Mouse (Mus musculus): ENCODE measurements around the gene Tulp1. TPM values are rescaled to one million over a fixed set of nuclear protein-coding genes. Genes with fewer than 3 reads are reported as not detected.

Tulp1 gene
- total and polyA plus RNA-seq, 2 experiments: not detected

DNA sequence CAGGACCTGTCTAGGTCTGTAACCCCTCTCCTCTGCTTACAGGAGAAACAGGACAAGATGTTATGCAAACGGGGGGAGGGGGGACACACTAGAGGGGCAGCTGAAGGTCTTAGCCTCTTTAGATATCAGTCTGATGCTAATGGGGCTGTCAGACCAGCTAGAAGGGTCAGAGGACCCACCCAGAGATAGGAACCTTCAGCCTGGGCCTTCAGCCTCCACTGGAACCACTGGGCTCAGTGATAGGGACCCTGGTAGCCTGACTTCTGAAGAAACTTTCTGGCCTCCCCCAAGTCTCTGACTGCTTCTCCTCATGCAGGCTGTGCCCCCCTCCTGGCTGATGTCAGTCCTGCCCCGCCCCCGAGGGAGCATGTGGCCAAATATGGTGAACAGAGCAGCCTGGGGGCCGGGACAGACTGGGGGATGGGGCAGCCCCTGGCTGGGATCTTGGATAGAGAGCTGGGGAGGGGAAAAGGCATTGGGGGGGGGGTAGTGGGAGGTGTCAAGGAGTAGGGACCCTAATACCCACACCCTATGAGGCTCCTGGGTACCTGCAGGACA, 20.9 kb downstream of the Tulp1 start:
- Histone ChIP-seq H3K27ac (replicated peaks; ENCODE audit: insufficient read depth, low read depth, low read length) (no peak overlapping the region), H3K4me1 (ENCODE audit: control insufficient read depth, insufficient read depth, low read length) (peaks cover 13% of the 10 kb centered on the region), H3K79me2 (ENCODE audit: control insufficient read depth, insufficient read depth, low read length) (peaks cover 36% of the 10 kb centered on the region), H3K36me3 (ENCODE audit: control insufficient read depth, insufficient read depth, low read length) (no peaks in the 10 kb centered on the region), H3K4me3 (ENCODE audit: insufficient read depth, low read depth, low read length) (no peak overlapping the region), H3K27me3 (ENCODE audit: control insufficient read depth, insufficient read depth, low read length) (no peaks in the 10 kb centered on the region), H3K9ac (ENCODE audit: low read depth, low read length) (no peak overlapping the region)
- TF ChIP-seq POLR2A (IDR thresholded peaks at IDR 0.05; ENCODE audit: extremely low read depth, insufficient read depth, low read length) (no peak), CTCF (IDR thresholded peaks at IDR 0.05; ENCODE audit: low read depth, low read length) (no peak)
- WGBS: 79% methylated on average over 4 of the region's 4 CpGs
- DNase-seq (ENCODE audit: extremely low read depth, low read depth, low spot score): no peak

DNA sequence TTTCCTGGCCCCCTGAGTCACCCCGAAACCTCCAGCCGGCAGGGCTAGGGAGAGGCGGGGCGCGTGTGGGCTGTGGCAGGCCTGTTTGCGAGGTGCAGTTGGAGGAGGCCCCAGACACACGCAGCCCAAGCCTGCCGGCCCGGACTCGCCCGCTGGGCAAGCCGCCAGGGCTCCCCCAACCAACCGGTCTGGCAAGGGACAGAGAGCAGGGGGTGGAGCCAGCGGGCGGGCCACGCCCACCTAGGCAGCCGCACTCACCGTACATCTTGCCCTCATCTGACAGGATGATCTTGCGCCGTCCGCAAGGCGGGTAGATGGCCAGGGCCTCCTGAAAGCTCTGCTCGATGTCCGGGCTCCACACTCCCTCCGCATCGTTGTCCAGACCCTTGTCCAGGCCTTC, 23.9 kb downstream of the Tulp1 start:
- Histone ChIP-seq H3K4me3 (ENCODE audit: insufficient read depth, low read depth, low read length) (no peak overlapping the region), H3K27me3 (ENCODE audit: control insufficient read depth, insufficient read depth, low read length) (no peaks in the 10 kb centered on the region)

DNA sequence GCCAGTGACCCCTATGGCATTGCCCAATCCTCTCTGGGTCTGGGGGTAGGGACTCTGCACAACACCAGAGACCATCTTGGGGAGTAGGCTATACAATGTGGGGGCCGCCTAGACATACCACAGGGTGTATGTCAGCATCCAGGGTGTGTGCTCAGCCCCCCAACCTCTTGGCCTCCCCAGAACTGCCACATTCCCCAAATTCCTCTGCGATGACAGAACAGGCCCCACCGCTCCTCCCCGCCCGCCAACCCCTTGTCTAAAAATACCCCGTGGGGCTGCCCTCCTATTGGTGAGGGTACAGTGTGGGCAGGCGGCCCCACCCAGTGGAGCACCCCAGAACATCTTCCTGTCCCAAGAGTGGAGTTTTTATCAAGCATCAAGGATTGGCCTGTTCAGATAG, 24.4 kb downstream of the Tulp1 start:
- H3K9ac ChIP-seq (ENCODE audit: low read depth, low read length): no peak overlapping the region
- H3K27me3 ChIP-seq (ENCODE audit: control insufficient read depth, insufficient read depth, low read length): no peaks in the 10 kb centered on the region
- WGBS: 86% methylated on average over 7 of the region's 7 CpGs
- peaks cover 9% of the 10 kb centered on the region; the same call in 1 of the 2 replicates for H3K79me2 ChIP-seq (ENCODE audit: control insufficient read depth, insufficient read depth, low read length)
- DNase-seq (ENCODE audit: extremely low read depth, low read depth, low spot score): no peak
- TF ChIP-seq POLR2A (IDR thresholded peaks at IDR 0.05; ENCODE audit: extremely low read depth, insufficient read depth, low read length) (no peak), CTCF (IDR thresholded peaks at IDR 0.05; ENCODE audit: low read depth, low read length) (no peak)
- H3K27ac ChIP-seq (replicated peaks; ENCODE audit: insufficient read depth, low read depth, low read length): no peak overlapping the region
- no peak overlapping the region for H3K4me3 ChIP-seq (ENCODE audit: insufficient read depth, low read depth, low read length)
- H3K4me1 ChIP-seq (ENCODE audit: control insufficient read depth, insufficient read depth, low read length): peaks cover 4% of the 10 kb centered on the region; the same call in 1 of the 2 replicates
- H3K36me3 ChIP-seq (ENCODE audit: control insufficient read depth, insufficient read depth, low read length): no peaks in the 10 kb centered on the region

More for the DNA sequence above, 23.9 kb downstream of the Tulp1 start:
- DNase-seq (ENCODE audit: extremely low read depth, low read depth, low spot score): no peak
- Histone ChIP-seq H3K79me2 (ENCODE audit: control insufficient read depth, insufficient read depth, low read length) (peaks cover 11% of the 10 kb centered on the region; the same call in 1 of the 2 replicates), H3K4me1 (ENCODE audit: control insufficient read depth, insufficient read depth, low read length) (peaks cover 4% of the 10 kb centered on the region; the same call in 1 of the 2 replicates), H3K9ac (ENCODE audit: low read depth, low read length) (no peak overlapping the region), H3K27ac (replicated peaks; ENCODE audit: insufficient read depth, low read depth, low read length) (no peak overlapping the region), H3K36me3 (ENCODE audit: control insufficient read depth, insufficient read depth, low read length) (no peaks in the 10 kb centered on the region)
- WGBS: 50% methylated on average over 26 of the region's 26 CpGs
- TF ChIP-seq POLR2A (IDR thresholded peaks at IDR 0.05; ENCODE audit: extremely low read depth, insufficient read depth, low read length): no peak
- no peak for TF ChIP-seq CTCF (IDR thresholded peaks at IDR 0.05; ENCODE audit: low read depth, low read length)

- DNase-seq (ENCODE audit: extremely low read depth, low read depth, low spot score): no peak
- Histone ChIP-seq H3K9ac (ENCODE audit: low read depth, low read length) (no peak overlapping the region), H3K27me3 (ENCODE audit: control insufficient read depth, insufficient read depth, low read length) (no peaks in the 10 kb centered on the region), H3K79me2 (ENCODE audit: control insufficient read depth, insufficient read depth, low read length) (no peaks in the 10 kb centered on the region), H3K27ac (replicated peaks; ENCODE audit: insufficient read depth, low read depth, low read length) (no peak overlapping the region), H3K36me3 (ENCODE audit: control insufficient read depth, insufficient read depth, low read length) (no peaks in the 10 kb centered on the region), H3K4me3 (ENCODE audit: insufficient read depth, low read depth, low read length) (no peak overlapping the region), H3K4me1 (ENCODE audit: control insufficient read depth, insufficient read depth, low read length) (peaks cover 3% of the 10 kb centered on the region; the same call in 1 of the 2 replicates)
- no peak for TF ChIP-seq POLR2A (IDR thresholded peaks at IDR 0.05; ENCODE audit: extremely low read depth, insufficient read depth, low read length)
- no peak for TF ChIP-seq CTCF (IDR thresholded peaks at IDR 0.05; ENCODE audit: low read depth, low read length)
- 95% methylated on average over 7 of the region's 7 CpGs for WGBS
Observed at GRCm38 (mm10) chr17:28337547-28337946, 27.5 kb downstream of the Tulp1 start.

GRCm38 (mm10) chr17:28335267-28335666, 29.8 kb downstream of the Tulp1 start:
- Histone ChIP-seq H3K4me1 (ENCODE audit: control insufficient read depth, insufficient read depth, low read length) (no peaks in the 10 kb centered on the region), H3K79me2 (ENCODE audit: control insufficient read depth, insufficient read depth, low read length) (no peaks in the 10 kb centered on the region), H3K9ac (ENCODE audit: low read depth, low read length) (no peak overlapping the region), H3K36me3 (ENCODE audit: control insufficient read depth, insufficient read depth, low read length) (peaks cover 2% of the 10 kb centered on the region; the same call in 1 of the 2 replicates), H3K4me3 (ENCODE audit: insufficient read depth, low read depth, low read length) (no peak overlapping the region), H3K27ac (replicated peaks; ENCODE audit: insufficient read depth, low read depth, low read length) (no peak overlapping the region), H3K27me3 (ENCODE audit: control insufficient read depth, insufficient read depth, low read length) (no peaks in the 10 kb centered on the region)
- no peak for DNase-seq (ENCODE audit: extremely low read depth, low read depth, low spot score)
- no peak for TF ChIP-seq POLR2A (IDR thresholded peaks at IDR 0.05; ENCODE audit: extremely low read depth, insufficient read depth, low read length)
- no peak for TF ChIP-seq CTCF (IDR thresholded peaks at IDR 0.05; ENCODE audit: low read depth, low read length)
- 90% methylated on average over 10 of the region's 10 CpGs for WGBS

GRCm38 (mm10) chr17:28332915-28333546, 32.0 kb downstream of the Tulp1 start:
- Histone ChIP-seq H3K79me2 (ENCODE audit: control insufficient read depth, insufficient read depth, low read length) (no peaks in the 10 kb centered on the region), H3K9ac (ENCODE audit: low read depth, low read length) (no peak overlapping the region), H3K4me1 (ENCODE audit: control insufficient read depth, insufficient read depth, low read length) (peaks cover 5% of the 10 kb centered on the region), H3K27ac (replicated peaks; ENCODE audit: insufficient read depth, low read depth, low read length) (no peak overlapping the region), H3K27me3 (ENCODE audit: control insufficient read depth, insufficient read depth, low read length) (no peaks in the 10 kb centered on the region), H3K36me3 (ENCODE audit: control insufficient read depth, insufficient read depth, low read length) (peaks cover 9% of the 10 kb centered on the region), H3K4me3 (ENCODE audit: insufficient read depth, low read depth, low read length) (no peak overlapping the region)
- TF ChIP-seq CTCF (IDR thresholded peaks at IDR 0.05; ENCODE audit: low read depth, low read length) (no peak), POLR2A (IDR thresholded peaks at IDR 0.05; ENCODE audit: extremely low read depth, insufficient read depth, low read length) (no peak)
- DNase-seq (ENCODE audit: extremely low read depth, low read depth, low spot score): no peak
- WGBS: 84% methylated on average over 31 of the region's 31 CpGs

All from liver, adult 2 months (tissue).